Mouse (Mus musculus) cerebellum, adult 2 months (tissue): ENCODE measurements at regions not wholly inside any gene's neighbourhood (a gene's known extent, or its start where the extent isn't known, plus 50 kb on each side); places are given as distances from the start of the nearest gene placed in this dataset.

ENCODE experiments used
- CTCF ChIP-seq: fragments of 200-500 bp; IDR thresholded peaks from 2 replicates; pipeline ENCODE4 v1.5.1; 2011; ENCODE audit warnings: low read depth, mild to moderate bottlenecking, control low read depth, low read length, moderate library complexity, borderline replicate concordance; ENCODE audit not compliant: insufficient read depth
- POLR2A ChIP-seq: fragments of 200-500 bp; IDR thresholded peaks from 2 replicates; pipeline ENCODE4 v1.6.1; 2011; ENCODE audit warnings: low read length, control low read depth, borderline replicate concordance; ENCODE audit not compliant: insufficient read depth

GRCm38 (mm10) chr6:140953256-140953655 lies 224.2 kb downstream of the Gm11077 start:
- TF ChIP-seq POLR2A (no peak), CTCF (no peak)
